Mouse (Mus musculus) liver, embryonic 14.5 days (tissue): Measurements from ENCODE around the gene Scarb1.

Experiments
- CTCF ChIP-seq: IDR thresholded peaks from 2 replicates; pipeline ENCODE4 v1.5.1; 2016; ENCODE audit warnings: antibody characterized with exemption, low read depth, control low read depth
- EP300 ChIP-seq: IDR thresholded peaks from 2 replicates; pipeline ENCODE4 v1.6.1; 2016; ENCODE audit warnings: antibody characterized with exemption, low read depth

DNA sequence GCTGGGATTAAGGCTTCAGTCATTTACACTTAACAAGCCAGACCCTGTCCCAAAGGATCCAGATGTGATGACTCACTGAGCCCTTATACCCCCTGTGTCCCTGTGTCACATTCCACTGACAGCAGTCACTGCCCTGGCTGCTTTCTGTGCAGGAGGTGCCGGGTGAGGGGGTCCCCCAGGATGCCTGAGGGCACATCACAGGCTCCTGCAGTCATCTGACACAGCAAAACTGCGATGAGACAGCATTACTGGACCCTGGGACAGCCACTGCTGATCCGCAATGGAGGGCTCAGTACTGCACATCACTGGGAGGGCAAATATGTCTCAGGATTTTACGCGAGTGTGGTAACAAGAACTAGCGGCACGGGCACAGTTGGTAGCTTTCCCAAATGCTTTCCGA is 10.2 kb upstream of the Scarb1 start:
- TF ChIP-seq CTCF (no peak), EP300 (no peak)
